Mouse (Mus musculus): ENCODE measurements around the gene Tacc3.

GRCm38 (mm10) chr5:33722266-33723018 lies 64.5 kb downstream of the Tacc3 start:
- no peak for TF ChIP-seq CTCF (IDR thresholded peaks at IDR 0.05; ENCODE audit: low read depth)
- TF ChIP-seq EP300 (IDR thresholded peaks at IDR 0.05; ENCODE audit: low read depth), result no peak

Measured in liver, postnatal 0 days (tissue).